Mouse (Mus musculus) MEL-GATA-1-ER (cell line): Measurements from ENCODE around the gene Pbx2.

ENCODE experiments used
- DNase-seq: peaks from one replicate; pipeline ENCODE4 v3.0.0-alpha.2; 2012; ENCODE audit warnings: low read depth; ENCODE audit errors: extremely low read depth

Gene Pbx2

GRCm38 (mm10) chr17:34629221-34629751 lies 38.2 kb downstream of the Pbx2 start, which contains the start of gene Prrt1:
Gene Prrt1 (plus strand): TSS chr17:34629533.
- DNase-seq, result no peak

GRCm38 (mm10) chr17:34629796-34630603 lies 38.9 kb downstream of the Pbx2 start:
- DNase-seq, result no peak

GRCm38 (mm10) chr17:34630761-34631301 lies 39.8 kb downstream of the Pbx2 start:
- DNase-seq, result no peak

- DNase-seq, result no peak
Measured at GRCm38 (mm10) chr17:34631647-34632046, 40.6 kb downstream of the Pbx2 start.

- peak; percentile 89 for DNase-seq
Measured at GRCm38 (mm10) chr17:34632261-34632691, 41.2 kb downstream of the Pbx2 start.

GRCm38 (mm10) chr17:34635671-34636070 lies 44.6 kb downstream of the Pbx2 start:
- DNase-seq, result no peak

GRCm38 (mm10) chr17:34637459-34637858 lies 46.4 kb downstream of the Pbx2 start:
- no peak for DNase-seq

- no peak for DNase-seq
Measured at GRCm38 (mm10) chr17:34639461-34640255, 48.6 kb downstream of the Pbx2 start.

- no peak for DNase-seq
Measured at GRCm38 (mm10) chr17:34640778-34641601, 49.9 kb downstream of the Pbx2 start.

- no peak for DNase-seq
Measured at GRCm38 (mm10) chr17:34641945-34642344, 50.9 kb downstream of the Pbx2 start.

- no peak for DNase-seq
Measured at GRCm38 (mm10) chr17:34643379-34643778, 52.3 kb downstream of the Pbx2 start.

- DNase-seq, result no peak
Measured at GRCm38 (mm10) chr17:34643944-34644343, 52.9 kb downstream of the Pbx2 start.

- DNase-seq, result peak; percentile 95
Measured at GRCm38 (mm10) chr17:34644608-34645007, 53.5 kb downstream of the Pbx2 start, which contains the start of gene Fkbpl. Gene Fkbpl (plus strand): TSS chr17:34644764.

GRCm38 (mm10) chr17:34645256-34645829 lies 54.3 kb downstream of the Pbx2 start:
- DNase-seq, result peak; percentile 89

- DNase-seq, result no peak
Measured at GRCm38 (mm10) chr17:34645831-34646511, 54.9 kb downstream of the Pbx2 start.
